Mouse (Mus musculus) forebrain, embryonic 12.5 days (tissue): Measurements from ENCODE around the gene Fam162a. TPM values are rescaled to one million over a fixed set of nuclear protein-coding genes. Genes with fewer than 3 reads are reported as not detected.
"Not testable (repeated sequence)": the region's sequence is repeated elsewhere in the genome, so short reads cannot be mapped to it uniquely, and the experiment has no call there.

ENCODE experiments used
- ATAC-seq: fragments of 200-750 bp; cut with Nextera tagmentation; 2 replicates; pipeline ENCODE4 v1.8.0; 2017; ENCODE audit warnings: moderate TSS enrichment; ENCODE audit not compliant: low FRiP score
- H3K27ac ChIP-seq: fragments of 300-500 bp; sonication (generic); 2 replicates; pipeline ENCODE4 v1.5.1; 2016; ENCODE audit warnings: mild to moderate bottlenecking
- H3K27me3 ChIP-seq: fragments of 300-500 bp; sonication (generic); 2 replicates; pipeline ENCODE4 v1.6.1; 2016; ENCODE audit warnings: mild to moderate bottlenecking
- H3K36me3 ChIP-seq: fragments of 300-500 bp; sonication (generic); replicated peaks from 2 replicates; pipeline ENCODE4 v1.6.1; 2016; ENCODE audit warnings: mild to moderate bottlenecking
- H3K4me1 ChIP-seq: fragments of 300-500 bp; sonication (generic); 2 replicates; pipeline ENCODE4 v1.6.1; 2016
- H3K4me2 ChIP-seq: fragments of 300-500 bp; sonication (generic); 2 replicates; pipeline ENCODE4 v1.6.1; 2016; ENCODE audit warnings: mild to moderate bottlenecking, moderate library complexity
- H3K4me3 ChIP-seq: fragments of 300-500 bp; sonication (generic); replicated peaks from 2 replicates; pipeline ENCODE4 v1.5.1; 2016; ENCODE audit warnings: mild to moderate bottlenecking
- H3K9ac ChIP-seq: fragments of 300-500 bp; sonication (generic); 2 replicates; pipeline ENCODE4 v1.6.1; 2016; ENCODE audit warnings: mild to moderate bottlenecking
- H3K9me3 ChIP-seq: fragments of 300-500 bp; sonication (generic); 2 replicates; pipeline ENCODE4 v1.6.1; 2016
- WGBS: fragments of 180-500 bp; shearing (Covaris S2); methylation state at CpG from one replicate; pipeline ENCODE4 v1.1.7; 2016; 5-methylcytosine and 5-hydroxymethylcytosine counted together
- polyA plus RNA-seq: library from polyadenylated mRNA; unstranded; fragments of >200 nt; fragmentation: Nextera tagmentation; extraction: Ambion mirVana; gene quantifications from 2 replicates; pipeline ENCODE4 v1.2.1, GENCODE M21; 2016

The Fam162a gene
- 219 and 249 TPM in 2 replicates for polyA plus RNA-seq

GRCm38 (mm10) chr16:36071450-36072379 lies at the start of gene Fam162a, which contains the start of gene Ccdc58:
Gene Fam162a, minus strand, starts transcription at chr16:36071594.
Gene Ccdc58, plus strand, starts transcription at chr16:36071685.
- H3K9me3 ChIP-seq: no peaks in the 10 kb centered on the region
- peaks cover 21% of the 10 kb centered on the region for H3K4me1 ChIP-seq
- no peaks in the 10 kb centered on the region for H3K27me3 ChIP-seq
- H3K9ac ChIP-seq: peak within 1 kb of the TSS; percentile 81
- under 1% methylated on average over 78 of the region's 81 CpGs for WGBS
- peak within 1 kb of the TSS; percentile 71 for H3K4me2 ChIP-seq
- no peaks in the 10 kb centered on the region for H3K36me3 ChIP-seq
- peak; percentile 95 for ATAC-seq
- peak within 1 kb of the TSS; percentile 99 for H3K27ac ChIP-seq
- peak within 1 kb of the TSS; percentile 75 for H3K4me3 ChIP-seq

GRCm38 (mm10) chr16:36115751-36116150 lies 44.4 kb upstream of the Fam162a start:
- not testable (repeated sequence) for H3K4me2 ChIP-seq, H3K4me1 ChIP-seq, H3K4me3 ChIP-seq, H3K9ac ChIP-seq, H3K27me3 ChIP-seq, H3K9me3 ChIP-seq, H3K36me3 ChIP-seq, ATAC-seq, H3K27ac ChIP-seq
- WGBS: 93% methylated on average over 6 of the region's 6 CpGs

- H3K4me1 ChIP-seq, H3K4me2 ChIP-seq, H3K9me3 ChIP-seq, H3K9ac ChIP-seq, H3K27ac ChIP-seq, H3K4me3 ChIP-seq, ATAC-seq, H3K27me3 ChIP-seq, H3K36me3 ChIP-seq: not testable (repeated sequence)
These were observed 40.1 kb upstream of the Fam162a start for GRCm38 (mm10) chr16:36111486-36111885.

- Histone ChIP-seq H3K4me3 (no peak overlapping the region), H3K27ac (no peak overlapping the region), H3K4me1 (no peaks in the 10 kb centered on the region), H3K9ac (no peak overlapping the region), H3K27me3 (no peaks in the 10 kb centered on the region), H3K9me3 (no peaks in the 10 kb centered on the region), H3K36me3 (no peaks in the 10 kb centered on the region), H3K4me2 (no peak overlapping the region)
- WGBS: 94% methylated on average over 1 of the region's 1 CpGs
- no peak for ATAC-seq
These were observed 30.8 kb upstream of the Fam162a start for GRCm38 (mm10) chr16:36102211-36102610.

GRCm38 (mm10) chr16:36101526-36101925 lies 30.1 kb upstream of the Fam162a start:
- H3K4me2 ChIP-seq: no peak overlapping the region
- H3K27ac ChIP-seq: no peak overlapping the region
- 86% methylated on average over 1 of the region's 1 CpGs for WGBS
- no peaks in the 10 kb centered on the region for H3K27me3 ChIP-seq
- H3K36me3 ChIP-seq: no peaks in the 10 kb centered on the region
- H3K4me1 ChIP-seq: no peaks in the 10 kb centered on the region
- no peak for ATAC-seq
- no peak overlapping the region for H3K9ac ChIP-seq
- no peaks in the 10 kb centered on the region for H3K9me3 ChIP-seq
- H3K4me3 ChIP-seq: no peak overlapping the region

GRCm38 (mm10) chr16:36097813-36098499 lies 26.6 kb upstream of the Fam162a start:
- not testable (repeated sequence) for H3K4me2 ChIP-seq, H3K9me3 ChIP-seq, H3K4me1 ChIP-seq, H3K27ac ChIP-seq, H3K27me3 ChIP-seq, H3K4me3 ChIP-seq, H3K36me3 ChIP-seq, H3K9ac ChIP-seq, ATAC-seq
- WGBS: 94% methylated on average over 12 of the region's 12 CpGs

- Histone ChIP-seq H3K4me1 (no peaks in the 10 kb centered on the region), H3K4me2 (no peak overlapping the region), H3K9me3 (no peaks in the 10 kb centered on the region), H3K4me3 (no peak overlapping the region), H3K9ac (no peak overlapping the region), H3K27me3 (no peaks in the 10 kb centered on the region), H3K36me3 (peaks cover 13% of the 10 kb centered on the region), H3K27ac (no peak overlapping the region)
- no peak for ATAC-seq
- 86% methylated on average over 3 of the region's 3 CpGs for WGBS
These were observed 22.7 kb upstream of the Fam162a start for GRCm38 (mm10) chr16:36094079-36094478.

GRCm38 (mm10) chr16:36090785-36091509 lies 19.6 kb upstream of the Fam162a start:
- no peak overlapping the region for H3K4me2 ChIP-seq
- H3K9me3 ChIP-seq: no peaks in the 10 kb centered on the region
- H3K36me3 ChIP-seq: peaks cover 37% of the 10 kb centered on the region
- H3K27ac ChIP-seq: no peak overlapping the region
- H3K4me3 ChIP-seq: no peak overlapping the region
- ATAC-seq: no peak
- no peaks in the 10 kb centered on the region for H3K4me1 ChIP-seq
- 87% methylated on average over 11 of the region's 11 CpGs for WGBS
- no peak overlapping the region for H3K9ac ChIP-seq
- H3K27me3 ChIP-seq: no peaks in the 10 kb centered on the region

GRCm38 (mm10) chr16:36089850-36090616 lies 18.6 kb upstream of the Fam162a start:
- H3K9ac ChIP-seq: no peak overlapping the region
- no peak overlapping the region for H3K4me3 ChIP-seq
- no peaks in the 10 kb centered on the region for H3K9me3 ChIP-seq
- no peaks in the 10 kb centered on the region for H3K27me3 ChIP-seq
- no peak for ATAC-seq
- peaks cover 46% of the 10 kb centered on the region for H3K36me3 ChIP-seq
- H3K4me2 ChIP-seq: no peak overlapping the region
- H3K4me1 ChIP-seq: no peaks in the 10 kb centered on the region
- WGBS: 65% methylated on average over 8 of the region's 8 CpGs
- no peak overlapping the region for H3K27ac ChIP-seq

- no peak overlapping the region for H3K27ac ChIP-seq
- no peak overlapping the region for H3K4me3 ChIP-seq
- WGBS: 88% methylated on average over 7 of the region's 7 CpGs
- H3K36me3 ChIP-seq: peaks cover 49% of the 10 kb centered on the region
- no peak for ATAC-seq
- no peaks in the 10 kb centered on the region for H3K27me3 ChIP-seq
- H3K9ac ChIP-seq: no peak overlapping the region
- H3K9me3 ChIP-seq: no peaks in the 10 kb centered on the region
- H3K4me2 ChIP-seq: no peak overlapping the region
- no peaks in the 10 kb centered on the region for H3K4me1 ChIP-seq
These were observed 17.7 kb upstream of the Fam162a start for GRCm38 (mm10) chr16:36089065-36089464.

- ATAC-seq: no peak
- H3K36me3 ChIP-seq: peaks cover 56% of the 10 kb centered on the region
- no peak overlapping the region for H3K27ac ChIP-seq
- H3K9ac ChIP-seq: no peak overlapping the region
- no peaks in the 10 kb centered on the region for H3K9me3 ChIP-seq
- no peaks in the 10 kb centered on the region for H3K4me1 ChIP-seq
- no peaks in the 10 kb centered on the region for H3K27me3 ChIP-seq
- no peak overlapping the region for H3K4me3 ChIP-seq
- WGBS: 97% methylated on average over 4 of the region's 4 CpGs
- no peak overlapping the region for H3K4me2 ChIP-seq
These were observed 16.5 kb upstream of the Fam162a start for GRCm38 (mm10) chr16:36087846-36088245.
